Mouse (Mus musculus): ENCODE data around the gene Tyrobp. TPM values are rescaled to one million over a fixed set of nuclear protein-coding genes. Genes with fewer than 3 reads are reported as not detected.

The Tyrobp gene
- total RNA-seq (2021): 10 to 100 TPM; 22.5 to 35.7 TPM
- long read RNA-seq, experiment 1, transcript Tyrobp-202 (5 exons, 597 nt): major isoform, 11 of 12 reads
- long read RNA-seq, experiment 1, partial matches to known transcripts: 1 of 12 reads
- long read RNA-seq, experiment 1, other reads (novel, unspliced or antisense): 0 of 12 reads
- long read RNA-seq, experiment 2, transcript Tyrobp-202 (5 exons, 597 nt): major isoform, 7 of 9 reads
- long read RNA-seq, experiment 2, partial matches to known transcripts: 1 of 9 reads
- long read RNA-seq, experiment 2, other reads (novel, unspliced or antisense): 1 of 9 reads

- no peak for DNase-seq
These were observed at the start of gene Tyrobp for GRCm38 (mm10) chr7:30413596-30413995. Tyrobp (plus strand) TSS chr7:30413760.

GRCm38 (mm10) chr7:30367466-30367865, 46.1 kb upstream of the Tyrobp start:
- DNase-seq: no peak

- DNase-seq: peak; percentile 92
These were observed 40.0 kb upstream of the Tyrobp start for GRCm38 (mm10) chr7:30373501-30373962.

GRCm38 (mm10) chr7:30380061-30380460, 33.5 kb upstream of the Tyrobp start:
- no peak for DNase-seq

- no peak for DNase-seq
These were observed 29.5 kb upstream of the Tyrobp start for GRCm38 (mm10) chr7:30384106-30384505.

GRCm38 (mm10) chr7:30392746-30393520, 20.6 kb upstream of the Tyrobp start:
- peak in 1 of 2 experiments; percentile 36 for DNase-seq

GRCm38 (mm10) chr7:30393631-30394030, 19.9 kb upstream of the Tyrobp start:
- no peak for DNase-seq

- DNase-seq: peak; percentile 43 to 56
These were observed 19.2 kb upstream of the Tyrobp start for GRCm38 (mm10) chr7:30394379-30394778.

- DNase-seq: no peak
These were observed 18.7 kb upstream of the Tyrobp start for GRCm38 (mm10) chr7:30394871-30395270.

- DNase-seq: no peak
These were observed 13.9 kb upstream of the Tyrobp start for GRCm38 (mm10) chr7:30399671-30400070.

- DNase-seq: no peak
These were observed 11.2 kb upstream of the Tyrobp start for GRCm38 (mm10) chr7:30402343-30402742.

GRCm38 (mm10) chr7:30408639-30409038, 4.9 kb upstream of the Tyrobp start:
- DNase-seq: no peak

GRCm38 (mm10) chr7:30409789-30410188, 3.8 kb upstream of the Tyrobp start:
- no peak for DNase-seq

GRCm38 (mm10) chr7:30411023-30411422, 2.5 kb upstream of the Tyrobp start:
- DNase-seq: no peak

- no peak for DNase-seq
These were observed 819 bp upstream of the Tyrobp start for GRCm38 (mm10) chr7:30412735-30413147.

- no peak for DNase-seq
These were observed 4.3 kb downstream of the Tyrobp start for GRCm38 (mm10) chr7:30417856-30418255.

- DNase-seq: no peak
These were observed 6.3 kb downstream of the Tyrobp start, which contains the start of gene Hcst for GRCm38 (mm10) chr7:30419561-30420499. Hcst (minus strand) TSS chr7:30419854.

- no peak for DNase-seq
These were observed 7.1 kb downstream of the Tyrobp start for GRCm38 (mm10) chr7:30420673-30421072.

GRCm38 (mm10) chr7:30421175-30421889, 7.8 kb downstream of the Tyrobp start, which contains the start of gene Nfkbid:
Nfkbid (plus strand) TSS chr7:30421732.
- peak; percentile 84 to 90 for DNase-seq

GRCm38 (mm10) chr7:30421890-30422435, 8.4 kb downstream of the Tyrobp start:
- peak; percentile 92 for DNase-seq

GRCm38 (mm10) chr7:30422560-30422959, 9.0 kb downstream of the Tyrobp start:
- no peak for DNase-seq

Measured in adrenal gland, postnatal 36 days (tissue).